22 mouse cellular contexts compared by ENCODE assay signal in the genomic region with DNA sequence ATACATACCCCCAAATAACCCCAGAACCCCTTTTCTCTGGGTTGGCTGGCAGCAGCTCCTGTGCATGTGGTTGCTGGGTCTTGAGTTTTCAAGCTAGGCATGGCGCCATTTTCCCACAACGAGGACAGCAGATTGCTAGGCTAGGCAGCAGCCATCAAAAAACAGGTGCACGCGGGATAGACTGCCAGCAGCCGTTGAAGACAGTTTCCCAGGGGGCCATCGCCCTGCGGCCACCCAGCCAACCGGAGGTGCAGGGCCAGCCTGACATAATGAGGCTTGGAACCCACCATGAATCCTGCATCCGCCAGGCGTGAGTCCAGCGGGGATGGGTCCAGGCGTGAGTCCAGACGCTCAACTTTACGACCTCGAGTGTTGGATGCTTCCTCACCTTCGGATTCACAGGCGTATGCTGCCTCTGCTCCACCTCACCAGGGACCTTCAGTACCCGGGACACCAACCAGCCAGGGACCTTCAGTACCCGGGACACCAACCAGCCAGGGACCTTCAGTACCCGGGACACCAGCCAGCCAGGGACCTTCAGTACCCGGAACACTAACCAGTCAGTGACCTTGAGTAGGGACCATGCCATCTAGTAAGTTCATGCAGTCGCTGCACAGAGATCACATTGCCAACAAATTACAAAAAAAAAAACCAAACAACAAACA. TPM values are rescaled to one million over a fixed set of nuclear protein-coding genes. Genes with fewer than 3 reads are reported as not detected.
DNase-seq lines count a peak whose midpoint lies in the region.
"Not testable (repeated sequence)": the region's sequence is repeated elsewhere in the genome, so short reads cannot be mapped to it uniquely, and the experiment has no call there.
"Had no signal": no experiment of that assay in that cellular context is flagged by ENCODE, and none has a peak within 500 bp of the region (broad histone marks: within the 10 kb centered on the region; RNA-seq: fewer than 3 reads in every experiment).

No protein-coding gene starts in this region.

- intact Hi-C loops in left cerebral cortex, postnatal 4 days (cut with DNase I), result not testable (repeated sequence)

- DNase-seq in adrenal gland, adult 2 months, result peak; percentile 63
- DNase-seq in adrenal gland, postnatal 14 days, result peak; percentile 40
- peak; percentile 52 to 61 for DNase-seq in adrenal gland, postnatal 36 days
- DNase-seq in cerebellum, postnatal 14 days, result peak; percentile 59
- peak; percentile 84 for DNase-seq in heart, adult 11 months
- DNase-seq in left cerebral cortex, postnatal 4 days, result peak; percentile 84

RNA-seq across cellular contexts. Expression of a gene that starts 13.7 kb away (rescaled TPM):
- 10 to 100 TPM; 49.2 to 99.6 TPM for total RNA-seq in adrenal gland, adult 2 months (2021)
- polyA plus RNA-seq in adrenal gland, adult 2 months (2012; rRNA removed), result 14.1 and 15.4 TPM in 2 replicates
- total RNA-seq in adrenal gland, postnatal 14 days (2021), result 63.6 and 75.7 TPM in 2 replicates
- total RNA-seq in adrenal gland, postnatal 36 days (2021), result 100 to 1,000 TPM in 1 of 2 experiments, 10 to 100 TPM in 1; 86.6 to 187 TPM
- total RNA-seq in left cerebral cortex, postnatal 4 days (2021), result 10 to 100 TPM; 20.6 to 27.9 TPM

RNA-seq across cellular contexts. Expression of a gene that starts 16.0 kb away (rescaled TPM):
- total RNA-seq in adrenal gland, adult 2 months (2021), result 10 to 100 TPM; 59.3 to 87.1 TPM
- polyA plus RNA-seq in adrenal gland, adult 2 months (2012; rRNA removed), result 54.6 and 62.1 TPM in 2 replicates
- total RNA-seq in adrenal gland, postnatal 14 days (2021), result 41.9 and 49.5 TPM in 2 replicates
- total RNA-seq in adrenal gland, postnatal 36 days (2021), result 10 to 100 TPM; 79.2 to 80.0 TPM
- total RNA-seq in left cerebral cortex, postnatal 4 days (2021), result 10 to 100 TPM; 46.7 to 47.5 TPM

RNA-seq across cellular contexts. Expression of a gene that starts 28.6 kb away (rescaled TPM):
- total RNA-seq in adrenal gland, adult 2 months (2021), result under 1 TPM; 0.58 to 0.73 TPM
- polyA plus RNA-seq in adrenal gland, adult 2 months (2012; rRNA removed), result 0.13 and 0.21 TPM in 2 replicates
- 0.33 TPM in 1 of 2 replicates, not detected in the other for total RNA-seq in adrenal gland, postnatal 14 days (2021)
- total RNA-seq in adrenal gland, postnatal 36 days (2021), result under 1 TPM; 0.89 to 0.92 TPM
- not detected for total RNA-seq in left cerebral cortex, postnatal 4 days (2021)
- total RNA-seq: adrenal gland, postnatal 4 days; common myeloid progenitor, adult 5-6 weeks; ES-E14; MEL had no signal
- polyA plus RNA-seq: brain, embryonic 14.5 days; C2C12; embryonic facial prominence, embryonic 11.5 days; embryonic facial prominence, embryonic 13.5 days; embryonic facial prominence, embryonic 15.5 days; erythroblast, embryonic 14.5 days; forebrain, embryonic 10.5 days; forebrain, embryonic 12.5 days; forebrain, embryonic 14.5 days; forebrain, embryonic 16.5 days; frontal cortex, adult 2 months had no signal

RNA-seq across cellular contexts. Expression of a gene that starts 45.5 kb away (rescaled TPM):
- under 1 TPM in 1 of 2 experiments, not detected in 1; 0.23 TPM for total RNA-seq in adrenal gland, adult 2 months (2021)
- 0.12 and 0.52 TPM in 2 replicates for polyA plus RNA-seq in adrenal gland, adult 2 months (2012; rRNA removed)
- not detected in 2 replicates for total RNA-seq in adrenal gland, postnatal 14 days (2021)
- total RNA-seq in adrenal gland, postnatal 36 days (2021), result not detected
- not detected for total RNA-seq in left cerebral cortex, postnatal 4 days (2021)
- total RNA-seq: adrenal gland, adult 18-20 months; adrenal gland, postnatal 4 days; common myeloid progenitor, adult 5-6 weeks; ES-E14; MEL had no signal
- polyA plus RNA-seq: brain, embryonic 14.5 days; C2C12; embryonic facial prominence, embryonic 11.5 days; embryonic facial prominence, embryonic 13.5 days; embryonic facial prominence, embryonic 15.5 days; erythroblast, embryonic 14.5 days; forebrain, embryonic 10.5 days; forebrain, embryonic 12.5 days; forebrain, embryonic 14.5 days; forebrain, embryonic 16.5 days; frontal cortex, adult 2 months had no signal

RNA-seq across cellular contexts. Expression of a gene that starts 45.5 kb away (rescaled TPM):
- total RNA-seq in adrenal gland, adult 2 months (2021), result under 1 TPM in 1 of 2 experiments, not detected in 1; 0.29 TPM
- polyA plus RNA-seq in adrenal gland, adult 2 months (2012; rRNA removed), result 0.09 TPM in 1 of 2 replicates, not detected in the other
- not detected in 2 replicates for total RNA-seq in adrenal gland, postnatal 14 days (2021)
- not detected for total RNA-seq in adrenal gland, postnatal 36 days (2021)
- total RNA-seq in left cerebral cortex, postnatal 4 days (2021), result not detected
- total RNA-seq: adrenal gland, postnatal 4 days; common myeloid progenitor, adult 5-6 weeks; ES-E14; MEL had no signal
- polyA plus RNA-seq: C2C12; embryonic facial prominence, embryonic 11.5 days; embryonic facial prominence, embryonic 13.5 days; embryonic facial prominence, embryonic 15.5 days; erythroblast, embryonic 14.5 days; forebrain, embryonic 10.5 days; forebrain, embryonic 12.5 days; forebrain, embryonic 14.5 days; forebrain, embryonic 16.5 days; frontal cortex, adult 2 months had no signal

Comparison
In these comparisons a context has a peak if more than half of its experiments do, and no peak if none do; other contexts are left out.
1. Peak in every context shown above with its lines: DNase-seq.